Mouse (Mus musculus): Measurements from ENCODE around the gene Ptpa. TPM values are rescaled to one million over a fixed set of nuclear protein-coding genes. Genes with fewer than 3 reads are reported as not detected.
A peak's percentile ranks its signal among the peaks of the same experiment; 100 is the strongest.

Ptpa gene
- total RNA-seq, 2 experiments from 2014 or later: 122 to 132 TPM

- DNase-seq (ENCODE audit: low spot score in 2 of 2): no peak
Observed at GRCm38 (mm10) chr2:30490384-30490783, 74.5 kb downstream of the Ptpa start.

GRCm38 (mm10) chr2:30495000-30495908 lies 79.4 kb downstream of the Ptpa start:
- DNase-seq (ENCODE audit: low spot score in 2 of 2): no peak

- peak; percentile 37 to 64 for DNase-seq (ENCODE audit: low spot score in 2 of 2)
Observed at GRCm38 (mm10) chr2:30495909-30496861, 80.3 kb downstream of the Ptpa start.

Small RNA genes lying within 50 kb of the gene (microRNA-seq; reads per million reads assigned to microRNA genes)
- gene Gm47292: not detected

Other genes starting within 250 kb of the Ptpa start
- gene Endog, start 244.5 kb upstream of the Ptpa start, total RNA-seq (2021): 10 to 100 TPM; 26.3 to 27.6 TPM
- 10 to 100 TPM; 11.9 to 13.6 TPM for gene Spout1, start 237.6 kb upstream of the Ptpa start, total RNA-seq (2021)
- gene Kyat1, start 210.2 kb upstream of the Ptpa start, total RNA-seq (2021): 10 to 100 TPM; 11.9 to 12.7 TPM
- 10 to 100 TPM; 26.6 to 26.7 TPM for gene Lrrc8a, start 178.3 kb upstream of the Ptpa start, total RNA-seq (2021)
- 1 to 10 TPM; 1.0 to 1.3 TPM for gene Gm28035, start 175.5 kb upstream of the Ptpa start, total RNA-seq (2021)
- gene Phyhd1, start 149.8 kb upstream of the Ptpa start, total RNA-seq (2021): 10 to 100 TPM; 16.7 to 19.3 TPM
- not detected for gene Gm28038, start 135.0 kb upstream of the Ptpa start, total RNA-seq (2021)
- gene Dolk, start 129.7 kb upstream of the Ptpa start, total RNA-seq (2021): 10 to 100 TPM; 21.3 to 21.5 TPM
- gene Nup188, start 129.6 kb upstream of the Ptpa start, total RNA-seq (2021): 10 to 100 TPM; 32.7 to 34.2 TPM
- gene Sh3glb2, start 56.7 kb upstream of the Ptpa start, total RNA-seq (2021): 10 to 100 TPM; 53.6 to 63.6 TPM
- 10 to 100 TPM; 33.2 to 37.5 TPM for gene Miga2, start 51.8 kb upstream of the Ptpa start, total RNA-seq (2021)
- 10 to 100 TPM; 18.3 to 21.1 TPM for gene Dolpp1, start 23.8 kb upstream of the Ptpa start, total RNA-seq (2021)
- gene Crat, start 226 bp upstream of the Ptpa start, total RNA-seq (2021): 100 to 1,000 TPM; 229 to 241 TPM
- gene Ier5l, start 58.2 kb downstream of the Ptpa start, total RNA-seq (2021): 1 to 10 TPM; 8.2 to 8.9 TPM
- 1 to 10 TPM; 4.5 to 4.6 TPM for gene Cstad, start 179.0 kb downstream of the Ptpa start, total RNA-seq (2021)

All from gastrocnemius, postnatal 4 days (tissue).